Mouse (Mus musculus): ENCODE measurements around the gene Slc22a3. TPM values are rescaled to one million over a fixed set of nuclear protein-coding genes. Genes with fewer than 3 reads are reported as not detected.

The Slc22a3 gene
- total RNA-seq, 2 experiments from 2014 or later: 2.2 TPM

DNA sequence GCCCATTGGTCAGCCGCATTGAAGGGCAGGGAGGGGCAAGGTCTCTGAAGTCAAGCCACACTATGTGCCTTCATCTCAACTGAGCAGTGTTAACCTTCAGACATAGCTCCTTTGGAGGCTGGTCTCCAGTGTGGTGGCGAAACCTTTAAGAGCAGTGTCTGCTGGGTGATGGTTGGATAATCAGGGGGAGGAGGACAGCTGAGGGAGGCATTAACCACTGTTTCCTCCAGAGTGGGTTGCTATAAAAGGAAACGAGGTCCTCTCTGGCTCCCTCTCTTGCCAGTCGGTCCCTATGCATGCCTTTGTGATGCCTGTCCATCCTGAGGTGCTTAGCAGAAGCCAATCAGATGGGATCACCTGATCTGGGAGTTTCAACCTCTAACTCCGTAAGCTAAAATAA, 38.8 kb downstream of the Slc22a3 start:
- DNase-seq: no peak

DNA sequence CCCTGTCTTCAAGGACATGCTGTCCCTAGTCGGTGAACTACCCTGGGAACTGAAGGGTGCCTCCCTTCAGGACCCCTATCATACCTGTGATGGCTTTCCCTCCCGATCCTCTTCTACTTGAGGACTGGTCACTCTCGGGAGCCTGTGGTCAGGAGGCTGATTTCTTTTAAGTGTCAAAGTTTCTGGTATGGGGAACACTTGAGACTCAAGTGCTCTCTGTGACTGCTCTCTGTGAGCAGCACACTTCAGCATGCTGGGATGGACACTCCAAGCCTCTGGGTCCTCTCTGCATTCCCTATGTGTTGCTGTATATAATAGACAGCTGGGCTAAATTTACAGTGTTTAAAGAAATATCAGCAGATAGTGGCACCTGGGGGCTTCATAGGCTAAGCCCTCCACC, 39.9 kb downstream of the Slc22a3 start:
- DNase-seq: no peak

DNA sequence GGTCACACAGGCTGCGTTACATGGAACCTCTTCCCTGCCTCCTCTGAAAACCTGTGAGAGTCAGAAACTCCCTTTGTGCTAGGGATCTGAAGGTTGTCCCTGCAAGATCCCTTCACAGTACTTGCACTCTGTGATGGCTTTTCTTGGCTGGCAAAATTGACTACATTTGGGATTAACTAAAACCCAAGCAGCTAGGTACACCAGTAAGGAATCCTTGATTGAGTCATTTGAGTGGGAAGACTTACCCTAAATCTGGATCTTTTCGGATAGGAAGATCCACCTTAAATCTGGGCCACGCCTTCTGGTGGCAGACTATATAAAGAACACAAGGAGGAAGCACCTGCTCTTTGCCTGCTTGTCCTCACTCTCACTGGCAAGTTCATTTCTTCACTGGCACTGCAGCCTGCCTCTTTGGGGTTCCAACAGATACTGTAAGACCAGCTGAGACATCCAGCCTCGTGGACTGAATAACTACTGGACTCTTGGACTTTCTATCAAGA, 41.0 kb downstream of the Slc22a3 start:
- DNase-seq: peak; percentile 2

DNA sequence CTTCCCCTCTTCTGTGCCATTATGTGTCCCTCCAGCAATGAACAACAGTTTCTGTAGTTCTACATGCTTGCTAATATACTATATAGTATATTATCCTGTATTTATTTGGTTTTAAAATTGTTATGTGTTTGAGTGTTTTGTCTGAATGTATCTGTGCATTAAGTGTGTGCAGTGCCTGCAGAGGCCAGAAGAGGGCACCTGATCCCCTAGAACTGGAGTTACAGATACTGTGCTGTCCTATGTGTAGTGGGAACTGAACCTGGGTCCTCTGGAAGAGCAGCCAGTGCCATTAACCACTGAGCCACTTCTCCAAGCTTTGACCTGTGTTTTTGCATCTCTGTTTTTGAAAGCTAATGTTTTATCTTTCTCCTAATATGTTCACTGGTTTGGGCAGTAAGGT, 46.3 kb downstream of the Slc22a3 start:
- no peak for DNase-seq

DNA sequence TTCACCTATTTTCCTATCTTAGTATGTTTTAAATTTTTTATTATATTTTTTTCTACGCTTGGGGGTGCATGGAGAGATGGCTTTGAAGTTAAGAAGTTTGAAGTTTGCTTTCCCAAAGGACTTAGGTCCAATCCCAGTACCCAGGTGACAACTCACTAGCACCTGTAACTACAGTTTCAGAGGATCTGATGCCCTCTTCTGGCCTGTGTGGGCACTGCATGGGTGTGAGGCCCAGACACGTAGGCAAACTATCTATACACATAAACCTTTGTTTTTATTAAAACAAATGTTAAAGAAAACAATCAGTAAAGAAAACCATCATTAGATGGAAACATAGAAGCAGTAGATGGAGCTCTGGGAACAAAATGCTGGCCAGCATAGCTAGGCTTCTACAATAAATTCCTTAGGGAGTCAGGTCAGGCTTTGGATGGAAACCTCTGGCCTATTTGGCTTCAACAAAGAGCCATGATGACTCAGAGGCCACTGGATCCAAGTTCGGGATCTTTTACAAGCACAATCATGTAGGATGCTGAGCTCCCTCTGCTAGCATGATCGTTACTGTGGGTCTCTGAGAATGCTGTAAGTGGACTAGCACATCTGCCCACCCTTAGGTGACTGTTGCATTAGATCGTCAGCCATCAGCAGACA, 52.2 kb downstream of the Slc22a3 start:
- DNase-seq: peak; percentile 28

DNA sequence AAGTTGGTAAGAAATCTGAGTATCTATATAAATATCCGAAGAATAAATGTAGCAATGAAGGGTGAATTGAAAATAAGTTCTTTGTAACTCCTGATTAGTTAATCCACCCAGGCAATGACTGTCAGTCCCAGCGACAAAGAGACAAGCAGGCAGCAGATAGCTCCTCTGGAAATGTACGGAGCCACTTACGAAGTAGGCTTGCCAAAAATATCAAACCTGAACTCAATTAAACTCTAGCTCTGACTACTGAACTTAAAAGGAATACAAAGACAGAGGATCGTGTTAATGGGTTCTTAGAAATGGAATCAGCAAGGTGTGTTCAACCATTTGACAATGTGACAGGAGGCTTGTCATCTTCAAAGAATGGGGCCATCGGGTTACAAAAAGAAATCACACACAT, 53.8 kb downstream of the Slc22a3 start:
- no peak for DNase-seq

- DNase-seq: no peak
Observed at GRCm38 (mm10) chr17:12452862-12453531, 54.5 kb downstream of the Slc22a3 start.

DNA sequence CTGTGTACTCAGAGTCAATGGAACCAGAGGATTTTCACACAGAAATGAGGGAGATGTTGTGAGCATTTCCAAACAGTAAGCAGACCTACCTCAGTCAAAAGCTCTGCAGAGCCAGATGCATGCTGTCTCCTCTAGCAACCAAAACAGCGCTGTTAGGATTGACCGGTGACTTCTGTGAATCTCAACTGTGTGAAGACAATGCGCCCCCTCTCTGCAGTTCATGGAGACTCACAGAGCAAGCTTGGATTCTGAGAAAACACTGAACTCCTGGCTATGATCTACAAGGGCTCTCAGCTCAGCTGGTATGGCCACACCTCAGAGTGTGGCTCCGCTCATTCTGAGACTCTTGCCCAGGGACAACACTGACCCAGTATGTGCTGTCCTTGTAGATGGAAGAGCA, 56.3 kb downstream of the Slc22a3 start:
- no peak for DNase-seq

DNA sequence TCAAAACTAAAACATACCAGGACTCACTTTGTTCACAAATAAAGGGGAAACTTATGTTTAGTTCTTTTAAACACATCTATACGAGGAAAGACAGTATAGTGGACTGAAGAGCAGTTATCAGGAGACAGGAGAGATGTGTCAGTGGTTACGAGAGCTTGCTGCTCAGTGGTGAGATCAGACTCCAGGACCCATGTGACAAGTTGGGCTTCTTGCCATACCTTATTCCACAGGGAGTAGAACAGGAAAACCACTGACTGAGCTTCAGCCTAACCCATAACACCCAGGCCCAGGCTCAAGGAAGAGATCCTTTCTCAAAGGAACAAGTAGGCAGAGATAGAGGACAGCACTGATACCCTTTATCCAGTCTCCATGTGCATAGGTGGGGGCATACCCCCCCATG, 62.9 kb downstream of the Slc22a3 start:
- DNase-seq: no peak

GRCm38 (mm10) chr17:12437771-12438170, 69.7 kb downstream of the Slc22a3 start:
- DNase-seq: peak; percentile 25

GRCm38 (mm10) chr17:12431707-12432106, 75.8 kb downstream of the Slc22a3 start:
- DNase-seq: no peak

DNA sequence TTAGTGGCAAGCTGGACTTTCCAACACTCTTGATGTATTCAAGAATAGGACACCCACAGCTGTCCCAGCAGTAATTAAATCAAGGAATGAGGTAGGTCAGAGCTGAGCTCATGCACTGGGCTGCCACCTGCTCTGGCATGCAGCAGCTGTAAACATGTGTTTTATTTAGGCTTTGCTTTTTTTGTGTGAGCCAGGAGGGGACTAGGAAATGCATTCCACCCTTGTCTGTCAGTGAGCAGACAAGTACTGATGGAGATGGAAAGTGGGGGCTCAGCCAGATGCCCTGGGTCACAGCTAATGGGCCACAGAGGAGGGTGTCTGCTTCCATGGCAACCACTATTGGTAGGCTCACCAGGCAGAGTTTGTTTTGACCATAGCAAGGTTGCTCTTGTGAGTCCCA, 79.1 kb downstream of the Slc22a3 start:
- DNase-seq: peak; percentile 33

- no peak for DNase-seq
Observed at GRCm38 (mm10) chr17:12427156-12427555, 80.3 kb downstream of the Slc22a3 start.

- DNase-seq: no peak
Observed at GRCm38 (mm10) chr17:12422143-12422542, 85.4 kb downstream of the Slc22a3 start.

GRCm38 (mm10) chr17:12420886-12421574, 86.5 kb downstream of the Slc22a3 start:
- no peak for DNase-seq

DNA sequence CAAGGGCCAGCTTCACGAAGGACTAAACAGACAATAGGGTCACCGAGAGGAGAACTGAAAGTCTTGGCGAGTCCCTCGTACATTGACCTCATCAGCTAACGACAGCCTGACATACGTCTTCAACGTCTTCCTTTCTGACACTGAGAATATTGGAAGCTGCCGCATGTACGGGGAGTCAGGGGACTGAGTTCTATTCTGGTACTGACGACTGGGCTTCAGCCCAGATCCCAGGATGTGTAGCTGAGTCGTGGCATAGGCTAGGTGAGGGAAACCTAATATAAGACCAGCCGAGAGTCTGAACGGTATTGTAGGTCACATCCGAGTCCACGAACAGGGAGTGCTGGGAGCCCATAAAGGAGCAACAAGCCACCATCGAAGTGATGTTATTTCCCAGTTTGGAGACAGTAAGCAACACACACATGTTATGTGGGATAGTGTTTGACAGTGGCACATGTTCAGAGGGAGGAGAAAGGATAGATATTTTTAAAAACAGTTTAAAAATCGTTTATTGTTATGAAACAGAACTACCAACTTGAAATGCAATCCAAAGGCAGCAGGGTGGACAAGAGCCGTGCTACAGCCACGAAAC, 87.9 kb downstream of the Slc22a3 start:
- peak; percentile 62 for DNase-seq

GRCm38 (mm10) chr17:12416250-12416895, 91.1 kb downstream of the Slc22a3 start:
- peak; percentile 54 for DNase-seq

GRCm38 (mm10) chr17:12415741-12416140, 91.8 kb downstream of the Slc22a3 start:
- no peak for DNase-seq

GRCm38 (mm10) chr17:12415031-12415735, 92.3 kb downstream of the Slc22a3 start:
- peak; percentile 63 for DNase-seq

- DNase-seq: no peak
Observed at GRCm38 (mm10) chr17:12412891-12413237, 94.6 kb downstream of the Slc22a3 start.

- peak; percentile 79 for DNase-seq
Observed at GRCm38 (mm10) chr17:12412181-12412890, 95.2 kb downstream of the Slc22a3 start.
